Mouse (Mus musculus): ENCODE data around the gene Agfg2. TPM values are rescaled to one million over a fixed set of nuclear protein-coding genes. Genes with fewer than 3 reads are reported as not detected.

Agfg2 gene
- polyA plus RNA-seq, 1 experiment from 2014 or later: 18.1 TPM

DNA sequence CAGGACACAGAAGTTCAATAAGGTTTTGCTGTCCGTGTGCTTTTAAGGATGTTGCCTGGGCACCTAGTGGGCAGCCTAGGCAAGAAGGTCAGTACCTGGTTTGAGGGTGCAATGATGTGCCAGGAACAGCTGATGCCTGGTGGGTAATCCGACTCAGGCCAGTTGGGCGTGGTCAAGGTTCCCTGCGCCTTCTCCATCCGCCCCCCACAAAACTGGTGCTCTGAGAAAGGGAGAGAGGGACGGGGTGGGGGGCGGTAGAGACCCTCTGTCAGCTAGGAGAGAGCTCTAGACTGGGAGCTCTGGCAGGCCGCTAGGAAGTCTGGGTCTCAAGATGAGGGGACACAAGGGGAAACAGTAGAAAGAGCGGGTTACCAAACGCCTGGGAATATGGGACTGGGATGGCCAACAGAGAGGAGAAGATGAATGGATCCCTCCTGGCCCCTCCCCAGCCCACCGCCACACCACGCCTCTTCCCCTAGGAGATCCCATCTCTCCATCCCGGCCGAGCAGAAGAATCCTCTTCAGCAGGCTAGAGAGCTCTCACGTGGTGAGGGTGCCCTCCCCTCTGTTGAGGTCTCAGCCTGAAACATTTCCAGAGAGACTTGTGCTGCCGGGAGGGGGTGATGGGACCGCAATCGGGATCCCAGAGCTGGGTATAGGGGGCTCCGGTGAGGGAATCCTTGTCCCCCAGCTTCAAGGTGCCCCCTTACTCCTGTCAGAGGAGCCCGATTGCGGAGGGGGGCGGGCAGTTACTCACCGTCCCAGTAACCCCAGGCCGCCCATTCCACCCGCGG is 76.5 kb downstream of the Agfg2 start:
- H3K36me3 ChIP-seq: peaks cover 29% of the 10 kb centered on the region
- H3K4me1 ChIP-seq: peaks cover 59% of the 10 kb centered on the region
- H3K4me2 ChIP-seq (replicated peaks): peak overlapping the region; percentile 53
- peak overlapping the region; percentile 30 for H3K4me3 ChIP-seq (replicated peaks)
- peak overlapping the region; percentile 15; the same call in 1 of the 2 replicates for H3K9ac ChIP-seq
- H3K27me3 ChIP-seq: no peaks in the 10 kb centered on the region
- no peaks in the 10 kb centered on the region for H3K9me3 ChIP-seq (replicated peaks)
- no peak overlapping the region for H3K27ac ChIP-seq (replicated peaks)
- ATAC-seq (ENCODE audit: insufficient number of reproducible peaks, low FRiP score, low TSS enrichment, low read depth): no peak
- WGBS: 20% methylated on average over 26 of the region's 26 CpGs

GRCm38 (mm10) chr5:137601365-137601729 is 83.2 kb downstream of the Agfg2 start:
- Histone ChIP-seq H3K36me3 (peaks cover 28% of the 10 kb centered on the region), H3K9me3 (replicated peaks) (no peaks in the 10 kb centered on the region), H3K4me3 (replicated peaks) (peak overlapping the region; percentile 72), H3K4me1 (peaks cover 23% of the 10 kb centered on the region), H3K27me3 (no peaks in the 10 kb centered on the region), H3K9ac (peak overlapping the region; percentile 33), H3K4me2 (replicated peaks) (peak overlapping the region; percentile 92), H3K27ac (replicated peaks) (peak overlapping the region; percentile 89)
- no peak for ATAC-seq (ENCODE audit: insufficient number of reproducible peaks, low FRiP score, low TSS enrichment, low read depth)
- under 1% methylated on average over 22 of the region's 22 CpGs for WGBS

GRCm38 (mm10) chr5:137600619-137601364 is 83.7 kb downstream of the Agfg2 start, which contains the start of gene Mospd3:
Gene Mospd3, minus strand, starts transcription at chr5:137601058.
- Histone ChIP-seq H3K4me1 (peaks cover 23% of the 10 kb centered on the region), H3K4me3 (replicated peaks) (peak within 1 kb of the TSS; percentile 72), H3K9ac (peak within 1 kb of the TSS; percentile 94), H3K27ac (replicated peaks) (peak within 1 kb of the TSS; percentile 89), H3K9me3 (replicated peaks) (no peaks in the 10 kb centered on the region), H3K4me2 (replicated peaks) (peak within 1 kb of the TSS; percentile 92), H3K36me3 (peaks cover 23% of the 10 kb centered on the region), H3K27me3 (no peaks in the 10 kb centered on the region)
- peak; percentile 95 for ATAC-seq (ENCODE audit: insufficient number of reproducible peaks, low FRiP score, low TSS enrichment, low read depth)
- under 1% methylated on average over 41 of the region's 41 CpGs for WGBS

Other genes starting within 250 kb of the Agfg2 start
- 0.21 and 0.23 TPM in 2 replicates for gene Zan, start 207.7 kb downstream of the Agfg2 start, polyA plus RNA-seq (2015; fragmentation: Nextera tagmentation; extraction: Ambion mirVana)
- 45.1 and 45.9 TPM in 2 replicates for gene Pop7, start 182.2 kb downstream of the Agfg2 start, polyA plus RNA-seq (2015; fragmentation: Nextera tagmentation; extraction: Ambion mirVana)
- gene Gigyf1, start 166.2 kb downstream of the Agfg2 start, polyA plus RNA-seq (2015; fragmentation: Nextera tagmentation; extraction: Ambion mirVana): 12.7 and 15.5 TPM in 2 replicates
- gene Epo, start 151.5 kb downstream of the Agfg2 start, polyA plus RNA-seq (2015; fragmentation: Nextera tagmentation; extraction: Ambion mirVana): not detected in 2 replicates
- gene Gnb2, start 151.2 kb downstream of the Agfg2 start, polyA plus RNA-seq (2015; fragmentation: Nextera tagmentation; extraction: Ambion mirVana): 442 and 451 TPM in 2 replicates
- gene Actl6b, start 131.2 kb downstream of the Agfg2 start, polyA plus RNA-seq (2015; fragmentation: Nextera tagmentation; extraction: Ambion mirVana): 1.4 and 2.8 TPM in 2 replicates
- gene Tfr2, start 114.9 kb downstream of the Agfg2 start, polyA plus RNA-seq (2015; fragmentation: Nextera tagmentation; extraction: Ambion mirVana): 1.5 and 2.0 TPM in 2 replicates
- 43.3 and 47.3 TPM in 2 replicates for gene Mospd3, start 83.7 kb downstream of the Agfg2 start, polyA plus RNA-seq (2015; fragmentation: Nextera tagmentation; extraction: Ambion mirVana)
- 261 and 273 TPM in 2 replicates for gene Pcolce, start 70.9 kb downstream of the Agfg2 start, polyA plus RNA-seq (2015; fragmentation: Nextera tagmentation; extraction: Ambion mirVana)
- 0.25 and 0.26 TPM in 2 replicates for gene Fbxo24, start 55.7 kb downstream of the Agfg2 start, polyA plus RNA-seq (2015; fragmentation: Nextera tagmentation; extraction: Ambion mirVana)
- 37.2 and 48.9 TPM in 2 replicates for gene Lrch4, start 55.6 kb downstream of the Agfg2 start, polyA plus RNA-seq (2015; fragmentation: Nextera tagmentation; extraction: Ambion mirVana)
- 12.7 and 13.1 TPM in 2 replicates for gene Gm20605, start 55.6 kb downstream of the Agfg2 start, polyA plus RNA-seq (2015; fragmentation: Nextera tagmentation; extraction: Ambion mirVana)
- 10.1 and 10.2 TPM in 2 replicates for gene Sap25, start 43.4 kb downstream of the Agfg2 start, polyA plus RNA-seq (2015; fragmentation: Nextera tagmentation; extraction: Ambion mirVana)
- 0.16 and 0.28 TPM in 2 replicates for gene Irs3, start 39.0 kb downstream of the Agfg2 start, polyA plus RNA-seq (2015; fragmentation: Nextera tagmentation; extraction: Ambion mirVana)
- 4.6 and 4.7 TPM in 2 replicates for gene Nyap1, start 56.9 kb upstream of the Agfg2 start, polyA plus RNA-seq (2015; fragmentation: Nextera tagmentation; extraction: Ambion mirVana)
- gene Tsc22d4, start 61.0 kb upstream of the Agfg2 start, polyA plus RNA-seq (2015; fragmentation: Nextera tagmentation; extraction: Ambion mirVana): 167 and 175 TPM in 2 replicates
- gene Ppp1r35, start 94.1 kb upstream of the Agfg2 start, polyA plus RNA-seq (2015; fragmentation: Nextera tagmentation; extraction: Ambion mirVana): 34.5 and 39.9 TPM in 2 replicates
- 12.4 and 13.7 TPM in 2 replicates for gene Mepce, start 102.9 kb upstream of the Agfg2 start, polyA plus RNA-seq (2015; fragmentation: Nextera tagmentation; extraction: Ambion mirVana)
- 22.4 and 26.1 TPM in 2 replicates for gene Zcwpw1, start 103.1 kb upstream of the Agfg2 start, polyA plus RNA-seq (2015; fragmentation: Nextera tagmentation; extraction: Ambion mirVana)
- gene Pilra, start 151.6 kb upstream of the Agfg2 start, polyA plus RNA-seq (2015; fragmentation: Nextera tagmentation; extraction: Ambion mirVana): 0.68 and 1.5 TPM in 2 replicates
- 0.19 TPM in 1 of 2 replicates, not detected in the other for gene Pilrb1, start 173.4 kb upstream of the Agfg2 start, polyA plus RNA-seq (2015; fragmentation: Nextera tagmentation; extraction: Ambion mirVana)
- gene Pilrb2, start 187.1 kb upstream of the Agfg2 start, polyA plus RNA-seq (2015; fragmentation: Nextera tagmentation; extraction: Ambion mirVana): 0.39 and 1.2 TPM in 2 replicates
- 0.17 and 0.33 TPM in 2 replicates for gene Cyp3a13, start 236.9 kb upstream of the Agfg2 start, polyA plus RNA-seq (2015; fragmentation: Nextera tagmentation; extraction: Ambion mirVana)